Mouse (Mus musculus) testis, adult 2 months (tissue): ENCODE measurements around the gene Rnf150.

ENCODE experiments used
- CTCF ChIP-seq: fragments of 200-500 bp; IDR thresholded peaks from 2 replicates; pipeline ENCODE4 v1.5.1; 2012; ENCODE audit warnings: low read depth, mild to moderate bottlenecking, inconsistent platforms, low read length, moderate library complexity; ENCODE audit not compliant: control insufficient read depth, insufficient read depth, insufficient replicate concordance
- POLR2A ChIP-seq: fragments of 200-500 bp; IDR thresholded peaks from 2 replicates; pipeline ENCODE4 v1.6.1; 2012; ENCODE audit warnings: low read depth, mild to moderate bottlenecking, inconsistent platforms, low read length, moderate library complexity; ENCODE audit not compliant: control insufficient read depth

GRCm38 (mm10) chr8:82840963-82841362 lies 22.2 kb upstream of the Rnf150 start:
- no peak for TF ChIP-seq CTCF
- TF ChIP-seq POLR2A: no peak
